8 mouse cellular contexts compared by ENCODE assay signal in genomic region chr5:103423305-103423926, GRCm38 (mm10). TPM values are rescaled to one million over a fixed set of nuclear protein-coding genes. Genes with fewer than 3 reads are reported as not detected.
A peak's percentile ranks its signal among the peaks of the same experiment; 100 is the strongest.
DNase-seq lines count a peak whose midpoint lies in the region; ATAC-seq and TF ChIP-seq lines count a peak whose summit lies in the region.

No protein-coding gene starts in this region.

- no peaks in the 10 kb centered on the region for H3K9me3 ChIP-seq in liver, postnatal 0 days (ENCODE audit: low read length)
- no peaks in the 10 kb centered on the region for H3K9me3 ChIP-seq in hindbrain, embryonic 11.5 days (ENCODE audit: control insufficient read depth, low read length)
- no peaks in the 10 kb centered on the region for H3K9me3 ChIP-seq in liver, embryonic 13.5 days (replicated peaks)
- no peaks in the 10 kb centered on the region for H3K9me3 ChIP-seq in stomach, postnatal 0 days (ENCODE audit: control insufficient read depth, low read length)

- H3K9ac ChIP-seq in liver, postnatal 0 days (replicated peaks), result no peak overlapping the region
- no peak overlapping the region for H3K9ac ChIP-seq in hindbrain, embryonic 11.5 days (ENCODE audit: low read depth, low read length)
- no peak overlapping the region for H3K9ac ChIP-seq in liver, embryonic 13.5 days
- no peak overlapping the region for H3K9ac ChIP-seq in stomach, postnatal 0 days (ENCODE audit: low read length)

- no peak overlapping the region for H3K4me3 ChIP-seq in liver, postnatal 0 days (ENCODE audit: low read depth, low read length)
- no peak overlapping the region; the same call in 1 of the 2 replicates for H3K4me3 ChIP-seq in hindbrain, embryonic 11.5 days (ENCODE audit: low read depth, low read length)
- 0 out of 2 replicates have a peak overlapping the region, but pooled peaks have one; percentile 3 for H3K4me3 ChIP-seq in liver, embryonic 13.5 days (replicated peaks)
- H3K4me3 ChIP-seq in stomach, postnatal 0 days (ENCODE audit: low read depth, low read length), result no peak overlapping the region

- WGBS in liver, postnatal 0 days (ENCODE audit: insufficient replicate concordance), result 16% methylated on average over 6 of the region's 6 CpGs
- WGBS in hindbrain, embryonic 11.5 days, result 7% methylated on average over 6 of the region's 6 CpGs
- 8% methylated on average over 6 of the region's 6 CpGs for WGBS in liver, embryonic 13.5 days (ENCODE audit: insufficient replicate concordance)
- WGBS in stomach, postnatal 0 days, result 34% methylated on average over 6 of the region's 6 CpGs

- no peak for TF ChIP-seq EP300 in liver, postnatal 0 days (IDR thresholded peaks at IDR 0.05; ENCODE audit: low read depth)
- no peak for TF ChIP-seq EP300 in stomach, postnatal 0 days (optimal IDR thresholded peaks at IDR 0.05)

- DNase-seq in liver, result peak; percentile 38
- no peak for DNase-seq in liver, postnatal 0 days
- peak; percentile 60 for DNase-seq in hindbrain, embryonic 11.5 days (ENCODE audit: low spot score)
- DNase-seq in liver, embryonic 13.5 days, result no peak
- DNase-seq in stomach, postnatal 0 days (ENCODE audit: low spot score), result peak; percentile 55
- DNase-seq in layer of hippocampus, postnatal 10 days (ENCODE audit: low spot score in 2 of 2), result no peak
- no peak for DNase-seq in natural killer cell, adult 2 months (ENCODE audit: low spot score in 2 of 2)

- H3K4me1 ChIP-seq in liver, postnatal 0 days (ENCODE audit: insufficient read depth), result no peaks in the 10 kb centered on the region
- no peaks in the 10 kb centered on the region; the same call in 1 of the 2 replicates for H3K4me1 ChIP-seq in hindbrain, embryonic 11.5 days (replicated peaks; ENCODE audit: control insufficient read depth, insufficient read depth, low read length)
- peaks cover 50% of the 10 kb centered on the region for H3K4me1 ChIP-seq in liver, embryonic 13.5 days (replicated peaks)
- H3K4me1 ChIP-seq in stomach, postnatal 0 days (replicated peaks; ENCODE audit: control insufficient read depth, insufficient read depth), result no peaks in the 10 kb centered on the region

- no peak for TF ChIP-seq CTCF in liver, postnatal 0 days (IDR thresholded peaks at IDR 0.05; ENCODE audit: low read depth)
- TF ChIP-seq CTCF in stomach, postnatal 0 days (IDR thresholded peaks at IDR 0.05; ENCODE audit: low read depth), result no peak

- no peak overlapping the region for H3K27ac ChIP-seq in liver, postnatal 0 days (ENCODE audit: low read depth)
- 0 out of 2 replicates have a peak overlapping the region, but pooled peaks have one; percentile 2 for H3K27ac ChIP-seq in hindbrain, embryonic 11.5 days (ENCODE audit: low read depth, low read length)
- H3K27ac ChIP-seq in liver, embryonic 13.5 days, result no peak overlapping the region
- peak overlapping the region; percentile 91 for H3K27ac ChIP-seq in stomach, postnatal 0 days (replicated peaks)

- H3K27me3 ChIP-seq in liver, postnatal 0 days (ENCODE audit: insufficient read depth, low read length), result peaks cover 32% of the 10 kb centered on the region
- H3K27me3 ChIP-seq in hindbrain, embryonic 11.5 days (ENCODE audit: control insufficient read depth, insufficient read depth, low read length), result no peaks in the 10 kb centered on the region
- H3K27me3 ChIP-seq in liver, embryonic 13.5 days, result peaks cover 29% of the 10 kb centered on the region
- H3K27me3 ChIP-seq in stomach, postnatal 0 days (ENCODE audit: control insufficient read depth, insufficient read depth, low read length), result no peaks in the 10 kb centered on the region

- no peak overlapping the region for H3K4me2 ChIP-seq in liver, postnatal 0 days (ENCODE audit: low read depth, low read length)
- H3K4me2 ChIP-seq in hindbrain, embryonic 11.5 days (replicated peaks; ENCODE audit: low read depth, low read length), result peak overlapping the region; percentile 82
- peak overlapping the region; percentile 99 for H3K4me2 ChIP-seq in liver, embryonic 13.5 days
- peak overlapping the region; percentile 94; the same call in 1 of the 2 replicates for H3K4me2 ChIP-seq in stomach, postnatal 0 days (replicated peaks; ENCODE audit: low read depth)

- H3K36me3 ChIP-seq in liver, postnatal 0 days (replicated peaks; ENCODE audit: insufficient read depth, low read length), result no peaks in the 10 kb centered on the region
- no peaks in the 10 kb centered on the region for H3K36me3 ChIP-seq in hindbrain, embryonic 11.5 days (ENCODE audit: control insufficient read depth, insufficient read depth, low read length)
- H3K36me3 ChIP-seq in liver, embryonic 13.5 days, result no peaks in the 10 kb centered on the region
- H3K36me3 ChIP-seq in stomach, postnatal 0 days (ENCODE audit: control insufficient read depth, insufficient read depth, low read length), result no peaks in the 10 kb centered on the region

- ATAC-seq in liver, postnatal 0 days, result no peak
- ATAC-seq in hindbrain, embryonic 11.5 days (ENCODE audit: low FRiP score), result no peak
- no peak for ATAC-seq in liver, embryonic 13.5 days (ENCODE audit: low read depth)
- ATAC-seq in stomach, postnatal 0 days (ENCODE audit: low FRiP score, low TSS enrichment), result no peak
- ATAC-seq in megakaryocyte progenitor cell, adult 5-6 weeks (replicated peaks; ENCODE audit: poor library complexity), result no peak

RNA-seq across cellular contexts. Expression of gene Ptpn13, which starts 1.6 kb away (rescaled TPM):
- 0.38 and 0.43 TPM in 2 replicates for polyA plus RNA-seq in liver, postnatal 0 days (2015; fragmentation: Nextera tagmentation; extraction: Ambion mirVana)
- polyA plus RNA-seq in hindbrain, embryonic 11.5 days (2014; fragmentation: Nextera tagmentation; extraction: Ambion mirVana), result 15.2 and 19.3 TPM in 2 replicates
- 0.99 and 1.3 TPM in 2 replicates for polyA plus RNA-seq in liver, embryonic 13.5 days (2015; fragmentation: Nextera tagmentation; extraction: Ambion mirVana)
- polyA plus RNA-seq in stomach, postnatal 0 days (2015; fragmentation: Nextera tagmentation; extraction: Ambion mirVana), result 7.6 and 7.8 TPM in 2 replicates
- total RNA-seq in layer of hippocampus, postnatal 10 days (2021), result 10 to 100 TPM in 1 of 2 experiments, 1 to 10 TPM in 1; 9.5 to 11.2 TPM
- total RNA-seq in megakaryocyte progenitor cell, adult 5-6 weeks (2015), result 0.30 and 0.37 TPM in 2 replicates
- total RNA-seq in megakaryocyte progenitor cell, adult 5-6 weeks (2017), result 0.58 and 1.5 TPM in 2 replicates

Comparison
In these comparisons a context has a peak if more than half of its experiments do, and no peak if none do; other contexts are left out.
1. DNase-seq: peak in liver (single experiment), hindbrain, embryonic 11.5 days (single experiment) and stomach, postnatal 0 days (single experiment); none in liver, postnatal 0 days (single experiment), liver, embryonic 13.5 days (single experiment), layer of hippocampus, postnatal 10 days (0 of 2) and natural killer cell, adult 2 months (0 of 2).
2. H3K27ac ChIP-seq: peak in hindbrain, embryonic 11.5 days (single experiment) and stomach, postnatal 0 days (single experiment); none in liver, postnatal 0 days (single experiment) and liver, embryonic 13.5 days (single experiment).